Mouse (Mus musculus): Measurements from ENCODE around the gene Krtap5-1. TPM values are rescaled to one million over a fixed set of nuclear protein-coding genes. Genes with fewer than 3 reads are reported as not detected.
A peak's percentile ranks its signal among the peaks of the same experiment; 100 is the strongest.

Krtap5-1 gene
- total and polyA plus RNA-seq, 3 experiments, result not detected

GRCm38 (mm10) chr7:142255517-142255916, 41.4 kb downstream of the Krtap5-1 start:
- peak; percentile 36 for DNase-seq (ENCODE audit: extremely low read depth)
- no peak overlapping the region for H3K9ac ChIP-seq (ENCODE audit: insufficient read depth, low read depth)
- H3K9me3 ChIP-seq (replicated peaks; ENCODE audit: low read length), result no peaks in the 10 kb centered on the region
- H3K27me3 ChIP-seq (replicated peaks), result peaks cover 42% of the 10 kb centered on the region
- TF ChIP-seq JUN (IDR thresholded peaks at IDR 0.05; ENCODE audit: insufficient read depth, low read depth, low read length), result no peak
- no peak for TF ChIP-seq USF2 (conservative IDR thresholded peaks at IDR 0.05; ENCODE audit: low read depth, low read length)
- TF ChIP-seq JUND (conservative IDR thresholded peaks at IDR 0.05; ENCODE audit: low read depth, low read length), result no peak
- TF ChIP-seq HCFC1 (IDR thresholded peaks at IDR 0.05; ENCODE audit: low read depth, low read length), result no peak
- no peak for TF ChIP-seq E2F4 (IDR thresholded peaks at IDR 0.05; ENCODE audit: insufficient replicate concordance, low read depth, low read length)
- 0 out of 2 replicates have a peak, but pooled peaks have one; percentile 23 for TF ChIP-seq NELFE (IDR thresholded peaks at IDR 0.05; ENCODE audit: low read depth, low read length)
- TF ChIP-seq UBTF (IDR thresholded peaks at IDR 0.05; ENCODE audit: low read depth, low read length), result no peak
- no peak for TF ChIP-seq SIN3A (IDR thresholded peaks at IDR 0.05; ENCODE audit: low read length)
- TF ChIP-seq MEF2A (IDR thresholded peaks at IDR 0.05; ENCODE audit: borderline replicate concordance, low read depth, low read length), result no peak
- no peak for TF ChIP-seq USF1 (IDR thresholded peaks at IDR 0.05; ENCODE audit: low read depth, low read length)
- TF ChIP-seq IRF4 (IDR thresholded peaks at IDR 0.05; ENCODE audit: low read depth, low read length), result 0 out of 2 replicates have a peak, but pooled peaks have one; percentile 64
- TF ChIP-seq MYC (IDR thresholded peaks at IDR 0.05; ENCODE audit: low read depth, low read length), result no peak
- TF ChIP-seq MAFK (IDR thresholded peaks at IDR 0.05; ENCODE audit: insufficient replicate concordance, low read length), result no peak
- peak; percentile 22 to 76 for TF ChIP-seq CTCF (conservative IDR thresholded peaks at IDR 0.05 in 1 of 2, IDR thresholded peaks at IDR 0.05 in 1 of 2; ENCODE audit: low read depth in 2 of 2, low read length in 2 of 2)
- peak; percentile 53 for TF ChIP-seq SMC3 (IDR thresholded peaks at IDR 0.05; ENCODE audit: low read depth, low read length)
- no peak for TF ChIP-seq MAZ (IDR thresholded peaks at IDR 0.05; ENCODE audit: low read depth, low read length)
- no peak for TF ChIP-seq TCF12 (IDR thresholded peaks at IDR 0.05; ENCODE audit: low read depth, low read length)
- no peak for TF ChIP-seq BHLHE40 (IDR thresholded peaks at IDR 0.05; ENCODE audit: low read depth, low read length)
- TF ChIP-seq PAX5 (IDR thresholded peaks at IDR 0.05; ENCODE audit: low read length), result no peak
- TF ChIP-seq MAX (IDR thresholded peaks at IDR 0.05; ENCODE audit: low read length), result no peak
- no peak for TF ChIP-seq NRF1 (IDR thresholded peaks at IDR 0.05; ENCODE audit: low read depth, low read length)
- TF ChIP-seq GABPA (IDR thresholded peaks at IDR 0.05; ENCODE audit: insufficient replicate concordance, low read depth, low read length), result no peak
- no peak for TF ChIP-seq MXI1 (IDR thresholded peaks at IDR 0.05; ENCODE audit: low read depth, low read length)
- TF ChIP-seq EP300 (IDR thresholded peaks at IDR 0.05; ENCODE audit: low read length), result peak; percentile 45; the same call in 1 of the 2 replicates
- TF ChIP-seq KAT2A (IDR thresholded peaks at IDR 0.05; ENCODE audit: insufficient replicate concordance, low read length), result no peak
- TF ChIP-seq ZNF384 (IDR thresholded peaks at IDR 0.05; ENCODE audit: low read depth, low read length), result no peak
- no peak for TF ChIP-seq ZMIZ1 (IDR thresholded peaks at IDR 0.05; ENCODE audit: low read depth, low read length)
- no peak for TF ChIP-seq RCOR1 (conservative IDR thresholded peaks at IDR 0.05; ENCODE audit: low read depth, low read length)
- no peak for TF ChIP-seq POLR2AphosphoS2 (IDR thresholded peaks at IDR 0.05; ENCODE audit: low read depth, low read length)
- TF ChIP-seq CHD2 (IDR thresholded peaks at IDR 0.05; ENCODE audit: low read length), result no peak
- no peak for TF ChIP-seq ELF1 (IDR thresholded peaks at IDR 0.05; ENCODE audit: low read depth, low read length)
- TF ChIP-seq RAD21 (IDR thresholded peaks at IDR 0.05; ENCODE audit: low read depth, low read length), result peak; percentile 25
- no peak for TF ChIP-seq TBP (conservative IDR thresholded peaks at IDR 0.05; ENCODE audit: low read depth, low read length)
- H3K4me2 ChIP-seq (ENCODE audit: insufficient read depth, low read depth, poor library complexity, severe bottlenecking), result no peak overlapping the region
- in situ Hi-C loops (cut with MboI; ENCODE audit: low pct_ligation_motif_present, low pct_unique_long_range_greater_than_20kb, low sequenced_read_pairs), result no loop called here
- dilution Hi-C loops (cut with MboI; ENCODE audit: extremely low pct_ligation_motif_present, extremely low pct_unique_long_range_greater_than_20kb, low sequenced_read_pairs), result no loop called here
- H3K36me3 ChIP-seq (replicated peaks in 1 of 2; ENCODE audit: control insufficient read depth in 1 of 2, insufficient read depth in 1 of 2, low read length in 1 of 2), result no peaks in the 10 kb centered on the region
- no peak overlapping the region for H3K27ac ChIP-seq (ENCODE audit: insufficient read depth, low read depth)
- H3K79me2 ChIP-seq (replicated peaks; ENCODE audit: control insufficient read depth, extremely low read depth, insufficient read depth, poor library complexity, severe bottlenecking), result no peaks in the 10 kb centered on the region
- H3K4me1 ChIP-seq (ENCODE audit: control insufficient read depth in 1 of 2, insufficient read depth in 2 of 2), result no peaks in the 10 kb centered on the region; a peak in 1 of 4 replicates
- no peak overlapping the region for H3K4me3 ChIP-seq (replicated peaks in 1 of 3; ENCODE audit: low read depth in 2 of 3, low read length in 2 of 3, poor library complexity in 1 of 3)

All from CH12.LX (cell line).